Mouse (Mus musculus) intestine, embryonic 15.5 days (tissue): ENCODE data around the gene Mpped2. TPM values are rescaled to one million over a fixed set of nuclear protein-coding genes. Genes with fewer than 3 reads are reported as not detected.

Experiments used
- ATAC-seq: fragments of 200-750 bp; cut with Nextera tagmentation; 2 replicates; pipeline ENCODE4 v1.8.0; 2017; ENCODE audit warnings: moderate TSS enrichment, moderate library complexity
- H3K27ac ChIP-seq: fragments of 300-500 bp; sonication (generic); 2 replicates; pipeline ENCODE4 v1.5.1; 2015; ENCODE audit warnings: mild to moderate bottlenecking, inconsistent platforms
- H3K27me3 ChIP-seq: fragments of 300-500 bp; sonication (generic); replicated peaks from 2 replicates; pipeline ENCODE4 v1.6.1; 2015; ENCODE audit warnings: inconsistent platforms
- H3K36me3 ChIP-seq: fragments of 300-500 bp; sonication (generic); 2 replicates; pipeline ENCODE4 v1.6.1; 2015; ENCODE audit warnings: inconsistent platforms
- H3K4me1 ChIP-seq: fragments of 300-500 bp; sonication (generic); replicated peaks from 2 replicates; pipeline ENCODE4 v1.6.1; 2015; ENCODE audit warnings: inconsistent platforms
- H3K4me2 ChIP-seq: fragments of 300-500 bp; sonication (generic); replicated peaks from 2 replicates; pipeline ENCODE4 v1.6.1; 2015; ENCODE audit warnings: mild to moderate bottlenecking, inconsistent platforms
- H3K4me3 ChIP-seq: fragments of 300-500 bp; sonication (generic); replicated peaks from 2 replicates; pipeline ENCODE4 v1.5.1; 2015; ENCODE audit warnings: inconsistent platforms
- H3K9ac ChIP-seq: fragments of 300-500 bp; sonication (generic); 2 replicates; pipeline ENCODE4 v1.6.1; 2015; ENCODE audit warnings: inconsistent platforms
- H3K9me3 ChIP-seq: fragments of 300-500 bp; sonication (generic); 2 replicates; pipeline ENCODE4 v1.6.1; 2016; ENCODE audit warnings: inconsistent platforms
- WGBS: fragments of 180-500 bp; shearing (Covaris S2); methylation state at CpG from one replicate; pipeline ENCODE4 v1.1.7; 2015; 5-methylcytosine and 5-hydroxymethylcytosine counted together
- polyA plus RNA-seq: library from polyadenylated mRNA; unstranded; fragments of >200 nt; fragmentation: Nextera tagmentation; extraction: Ambion mirVana; gene quantifications from 2 replicates; pipeline ENCODE4 v1.2.1, GENCODE M21; 2015

Gene Mpped2
- polyA plus RNA-seq, 1 experiment from 2014 or later = 28.6 TPM

- 62% methylated on average over 4 of the region's 4 CpGs for WGBS
Observed at GRCm38 (mm10) chr2:106734004-106734403, 40.9 kb downstream of the Mpped2 start.

GRCm38 (mm10) chr2:106735211-106735610 is 42.1 kb downstream of the Mpped2 start:
- no peak overlapping the region for H3K4me3 ChIP-seq
- H3K9me3 ChIP-seq = no peaks in the 10 kb centered on the region
- H3K36me3 ChIP-seq = no peaks in the 10 kb centered on the region
- no peak overlapping the region for H3K27ac ChIP-seq
- peaks cover 11% of the 10 kb centered on the region for H3K4me1 ChIP-seq
- H3K27me3 ChIP-seq = no peaks in the 10 kb centered on the region
- no peak overlapping the region for H3K9ac ChIP-seq
- 76% methylated on average over 5 of the region's 5 CpGs for WGBS
- H3K4me2 ChIP-seq = no peak overlapping the region
- no peak for ATAC-seq

More at GRCm38 (mm10) chr2:106734004-106734403, 40.9 kb downstream of the Mpped2 start:
- no peaks in the 10 kb centered on the region for H3K9me3 ChIP-seq
- no peak overlapping the region for H3K27ac ChIP-seq
- H3K9ac ChIP-seq = no peak overlapping the region
- H3K27me3 ChIP-seq = no peaks in the 10 kb centered on the region
- H3K4me1 ChIP-seq = peaks cover 12% of the 10 kb centered on the region
- ATAC-seq = no peak
- no peak overlapping the region for H3K4me3 ChIP-seq
- no peak overlapping the region for H3K4me2 ChIP-seq
- H3K36me3 ChIP-seq = no peaks in the 10 kb centered on the region

GRCm38 (mm10) chr2:106735792-106736359 is 42.8 kb downstream of the Mpped2 start:
- Histone ChIP-seq H3K9me3 (no peaks in the 10 kb centered on the region), H3K4me3 (no peak overlapping the region), H3K36me3 (no peaks in the 10 kb centered on the region), H3K4me1 (0 out of 2 replicates have a peak, but pooled peaks cover 5% of the 10 kb centered on the region), H3K27ac (no peak overlapping the region), H3K4me2 (no peak overlapping the region), H3K27me3 (no peaks in the 10 kb centered on the region), H3K9ac (no peak overlapping the region)
- ATAC-seq = no peak
- 89% methylated on average over 15 of the region's 15 CpGs for WGBS

- Histone ChIP-seq H3K27me3 (no peaks in the 10 kb centered on the region), H3K36me3 (no peaks in the 10 kb centered on the region), H3K4me2 (no peak overlapping the region), H3K4me1 (no peaks in the 10 kb centered on the region), H3K9ac (no peak overlapping the region), H3K4me3 (no peak overlapping the region), H3K27ac (no peak overlapping the region), H3K9me3 (no peaks in the 10 kb centered on the region)
- 94% methylated on average over 5 of the region's 5 CpGs for WGBS
- no peak for ATAC-seq
Observed at GRCm38 (mm10) chr2:106738951-106739350, 45.9 kb downstream of the Mpped2 start.

GRCm38 (mm10) chr2:106744086-106744485 is 51.0 kb downstream of the Mpped2 start:
- no peak overlapping the region for H3K4me3 ChIP-seq
- H3K4me1 ChIP-seq = no peaks in the 10 kb centered on the region
- no peaks in the 10 kb centered on the region for H3K36me3 ChIP-seq
- H3K27me3 ChIP-seq = no peaks in the 10 kb centered on the region
- H3K27ac ChIP-seq = no peak overlapping the region
- ATAC-seq = no peak
- no peak overlapping the region for H3K4me2 ChIP-seq
- H3K9ac ChIP-seq = no peak overlapping the region
- H3K9me3 ChIP-seq = no peaks in the 10 kb centered on the region
- WGBS = 90% methylated on average over 4 of the region's 4 CpGs

- H3K9me3 ChIP-seq = no peaks in the 10 kb centered on the region
- no peak overlapping the region for H3K9ac ChIP-seq
- H3K4me3 ChIP-seq = no peak overlapping the region
- 59% methylated on average over 14 of the region's 14 CpGs for WGBS
- H3K27me3 ChIP-seq = no peaks in the 10 kb centered on the region
- H3K4me1 ChIP-seq = no peaks in the 10 kb centered on the region
- ATAC-seq = no peak
- H3K27ac ChIP-seq = no peak overlapping the region
- no peak overlapping the region for H3K4me2 ChIP-seq
- H3K36me3 ChIP-seq = no peaks in the 10 kb centered on the region
Observed at GRCm38 (mm10) chr2:106744601-106745000, 51.5 kb downstream of the Mpped2 start.

GRCm38 (mm10) chr2:106745364-106745763 is 52.3 kb downstream of the Mpped2 start:
- ATAC-seq = no peak
- no peak overlapping the region for H3K4me2 ChIP-seq
- no peaks in the 10 kb centered on the region for H3K36me3 ChIP-seq
- H3K27me3 ChIP-seq = no peaks in the 10 kb centered on the region
- H3K9me3 ChIP-seq = no peaks in the 10 kb centered on the region
- no peaks in the 10 kb centered on the region for H3K4me1 ChIP-seq
- WGBS = 97% methylated on average over 1 of the region's 1 CpGs
- no peak overlapping the region for H3K4me3 ChIP-seq
- no peak overlapping the region for H3K9ac ChIP-seq
- no peak overlapping the region for H3K27ac ChIP-seq

- H3K36me3 ChIP-seq = no peaks in the 10 kb centered on the region
- H3K4me2 ChIP-seq = no peak overlapping the region
- no peak overlapping the region for H3K27ac ChIP-seq
- H3K9me3 ChIP-seq = no peaks in the 10 kb centered on the region
- no peaks in the 10 kb centered on the region for H3K27me3 ChIP-seq
- no peak overlapping the region for H3K4me3 ChIP-seq
- no peaks in the 10 kb centered on the region for H3K4me1 ChIP-seq
- 84% methylated on average over 6 of the region's 6 CpGs for WGBS
- H3K9ac ChIP-seq = no peak overlapping the region
- ATAC-seq = no peak
Observed at GRCm38 (mm10) chr2:106746211-106746610, 53.1 kb downstream of the Mpped2 start.

GRCm38 (mm10) chr2:106746905-106747304 is 53.8 kb downstream of the Mpped2 start:
- Histone ChIP-seq H3K4me1 (no peaks in the 10 kb centered on the region), H3K27me3 (no peaks in the 10 kb centered on the region), H3K4me2 (no peak overlapping the region), H3K9ac (no peak overlapping the region), H3K27ac (no peak overlapping the region), H3K4me3 (no peak overlapping the region), H3K9me3 (no peaks in the 10 kb centered on the region), H3K36me3 (no peaks in the 10 kb centered on the region)
- no peak for ATAC-seq
- WGBS = 62% methylated on average over 4 of the region's 4 CpGs

- WGBS = 84% methylated on average over 4 of the region's 4 CpGs
- Histone ChIP-seq H3K4me1 (no peaks in the 10 kb centered on the region), H3K9me3 (no peaks in the 10 kb centered on the region), H3K4me3 (no peak overlapping the region), H3K9ac (no peak overlapping the region), H3K27ac (no peak overlapping the region), H3K4me2 (no peak overlapping the region), H3K27me3 (no peaks in the 10 kb centered on the region), H3K36me3 (no peaks in the 10 kb centered on the region)
- ATAC-seq = no peak
Observed at GRCm38 (mm10) chr2:106747342-106747741, 54.3 kb downstream of the Mpped2 start.

- Histone ChIP-seq H3K4me1 (no peaks in the 10 kb centered on the region), H3K4me3 (no peak overlapping the region), H3K9ac (no peak overlapping the region), H3K4me2 (no peak overlapping the region), H3K27me3 (no peaks in the 10 kb centered on the region), H3K9me3 (no peaks in the 10 kb centered on the region), H3K27ac (no peak overlapping the region), H3K36me3 (no peaks in the 10 kb centered on the region)
- no peak for ATAC-seq
- 76% methylated on average over 3 of the region's 3 CpGs for WGBS
Observed at GRCm38 (mm10) chr2:106750878-106751277, 57.8 kb downstream of the Mpped2 start.

- no peaks in the 10 kb centered on the region for H3K36me3 ChIP-seq
- no peaks in the 10 kb centered on the region for H3K9me3 ChIP-seq
- H3K4me2 ChIP-seq = no peak overlapping the region
- H3K4me3 ChIP-seq = no peak overlapping the region
- no peaks in the 10 kb centered on the region for H3K4me1 ChIP-seq
- no peaks in the 10 kb centered on the region for H3K27me3 ChIP-seq
- ATAC-seq = no peak
- H3K27ac ChIP-seq = no peak overlapping the region
- H3K9ac ChIP-seq = no peak overlapping the region
- 72% methylated on average over 5 of the region's 5 CpGs for WGBS
Observed at GRCm38 (mm10) chr2:106753703-106754102, 60.6 kb downstream of the Mpped2 start.

- no peaks in the 10 kb centered on the region for H3K9me3 ChIP-seq
- no peak overlapping the region for H3K4me3 ChIP-seq
- no peak for ATAC-seq
- no peak overlapping the region for H3K9ac ChIP-seq
- 71% methylated on average over 5 of the region's 5 CpGs for WGBS
- no peak overlapping the region for H3K27ac ChIP-seq
- H3K27me3 ChIP-seq = no peaks in the 10 kb centered on the region
- H3K4me2 ChIP-seq = no peak overlapping the region
- no peaks in the 10 kb centered on the region for H3K36me3 ChIP-seq
- H3K4me1 ChIP-seq = no peaks in the 10 kb centered on the region
Observed at GRCm38 (mm10) chr2:106754696-106755095, 61.6 kb downstream of the Mpped2 start.
